Comparison of ENCODE assay signal across 26 mouse cellular contexts in genomic region chr11:100988674-100989073, GRCm38 (mm10).
"Had no signal": no experiment of that assay in that cellular context is flagged by ENCODE, and none has a peak within 500 bp of the region (broad histone marks: within the 10 kb centered on the region; RNA-seq: fewer than 3 reads in every experiment).

No protein-coding gene starts in this region.

- H3K36me3 ChIP-seq: heart, embryonic 13.5 days; heart, embryonic 15.5 days; hindbrain, embryonic 13.5 days; hindbrain, embryonic 15.5 days; intestine, embryonic 15.5 days; kidney, embryonic 15.5 days; limb, embryonic 13.5 days; limb, embryonic 15.5 days; liver, embryonic 12.5 days had no signal

- H3K27ac ChIP-seq: heart, embryonic 13.5 days; heart, embryonic 15.5 days; hindbrain, embryonic 13.5 days; hindbrain, embryonic 15.5 days; hindbrain, postnatal 0 days; intestine, embryonic 15.5 days; kidney, embryonic 15.5 days; kidney, postnatal 0 days; limb, embryonic 13.5 days; limb, embryonic 15.5 days; liver, embryonic 12.5 days; liver, embryonic 14.5 days had no signal

- H3K4me2 ChIP-seq: heart, embryonic 11.5 days; heart, embryonic 13.5 days; heart, embryonic 15.5 days; hindbrain, embryonic 13.5 days; hindbrain, embryonic 15.5 days; intestine, embryonic 15.5 days; kidney, embryonic 15.5 days; limb, embryonic 13.5 days; limb, embryonic 15.5 days; liver, embryonic 12.5 days had no signal

- ATAC-seq: hindbrain, postnatal 0 days; intestine, embryonic 15.5 days; liver, embryonic 12.5 days had no signal

- H3K4me1 ChIP-seq: hindbrain, embryonic 13.5 days; hindbrain, embryonic 15.5 days; intestine, embryonic 15.5 days; limb, embryonic 13.5 days had no signal

- H3K4me3 ChIP-seq: heart, embryonic 13.5 days; heart, embryonic 15.5 days; hindbrain, embryonic 13.5 days; hindbrain, embryonic 15.5 days; intestine, embryonic 15.5 days; kidney, embryonic 15.5 days; limb, embryonic 13.5 days; limb, embryonic 15.5 days; liver, embryonic 12.5 days had no signal

- DNase-seq: gastrocnemius, postnatal 14 days; gastrocnemius, postnatal 36 days; heart, adult 18-20 months; heart, postnatal 14 days; heart, postnatal 36 days; kidney, adult 11 months; kidney, adult 2 months; kidney, adult 9 months; kidney, postnatal 14 days; kidney, postnatal 36 days; layer of hippocampus, adult 9-11 months; layer of hippocampus, postnatal 36 days; left cerebral cortex, postnatal 4 days had no signal

- H3K9ac ChIP-seq: heart, embryonic 13.5 days; heart, embryonic 15.5 days; hindbrain, embryonic 13.5 days; hindbrain, embryonic 15.5 days; intestine, embryonic 15.5 days; kidney, embryonic 15.5 days; limb, embryonic 13.5 days; limb, embryonic 15.5 days; liver, embryonic 12.5 days; liver, embryonic 14.5 days had no signal

- H3K27me3 ChIP-seq: heart, embryonic 13.5 days; heart, embryonic 15.5 days; hindbrain, embryonic 13.5 days; hindbrain, embryonic 15.5 days; intestine, embryonic 15.5 days; kidney, embryonic 15.5 days; limb, embryonic 13.5 days; limb, embryonic 15.5 days had no signal

- H3K9me3 ChIP-seq: heart, embryonic 13.5 days; heart, embryonic 15.5 days; hindbrain, embryonic 13.5 days; hindbrain, embryonic 15.5 days; intestine, embryonic 15.5 days; kidney, embryonic 15.5 days; limb, embryonic 13.5 days; limb, embryonic 15.5 days; liver, embryonic 12.5 days had no signal
